Mouse (Mus musculus): ENCODE measurements around the gene Barx1. TPM values are rescaled to one million over a fixed set of nuclear protein-coding genes. Genes with fewer than 3 reads are reported as not detected.

Barx1 gene
- not detected in 2 replicates for polyA plus RNA-seq (2015; fragmentation: Nextera tagmentation; extraction: Ambion mirVana)

GRCm38 (mm10) chr13:48662431-48663143 is at the start of gene Barx1:
TSS of gene Barx1 (plus strand) at chr13:48662998.
- H3K4me1 ChIP-seq = peaks cover 38% of the 10 kb centered on the region
- ATAC-seq (replicated peaks) = 0 out of 2 replicates have a peak, but pooled peaks have one; percentile 49
- H3K4me3 ChIP-seq = peak within 1 kb of the TSS; percentile 37
- peak within 1 kb of the TSS; percentile 63 for H3K4me2 ChIP-seq (replicated peaks)
- H3K27me3 ChIP-seq = peaks cover 93% of the 10 kb centered on the region
- no peaks in the 10 kb centered on the region for H3K9me3 ChIP-seq
- H3K36me3 ChIP-seq = no peaks in the 10 kb centered on the region
- no peak within 1 kb of the TSS for H3K27ac ChIP-seq (replicated peaks)
- H3K9ac ChIP-seq (replicated peaks) = peak within 1 kb of the TSS; percentile 34; the same call in 1 of the 2 replicates
- under 1% methylated on average over 52 of the region's 73 CpGs for WGBS

- H3K4me2 ChIP-seq (replicated peaks) = no peak overlapping the region
- no peaks in the 10 kb centered on the region for H3K27me3 ChIP-seq
- no peaks in the 10 kb centered on the region for H3K9me3 ChIP-seq
- WGBS = 80% methylated on average over 2 of the region's 2 CpGs
- H3K27ac ChIP-seq (replicated peaks) = no peak overlapping the region
- H3K36me3 ChIP-seq = no peaks in the 10 kb centered on the region
- no peak overlapping the region for H3K4me3 ChIP-seq
- H3K9ac ChIP-seq (replicated peaks) = no peak overlapping the region
- no peak for ATAC-seq (replicated peaks)
- H3K4me1 ChIP-seq = no peaks in the 10 kb centered on the region
Observed at GRCm38 (mm10) chr13:48614525-48614924, 48.3 kb upstream of the Barx1 start.

GRCm38 (mm10) chr13:48617774-48618173 is 45.0 kb upstream of the Barx1 start:
- no peaks in the 10 kb centered on the region for H3K9me3 ChIP-seq
- no peak overlapping the region for H3K4me2 ChIP-seq (replicated peaks)
- H3K27ac ChIP-seq (replicated peaks) = no peak overlapping the region
- H3K27me3 ChIP-seq = no peaks in the 10 kb centered on the region
- H3K9ac ChIP-seq (replicated peaks) = no peak overlapping the region
- no peak overlapping the region for H3K4me3 ChIP-seq
- no peak for ATAC-seq (replicated peaks)
- no peaks in the 10 kb centered on the region for H3K36me3 ChIP-seq
- no peaks in the 10 kb centered on the region for H3K4me1 ChIP-seq

GRCm38 (mm10) chr13:48618890-48619289 is 43.9 kb upstream of the Barx1 start:
- Histone ChIP-seq H3K36me3 (no peaks in the 10 kb centered on the region), H3K27ac (replicated peaks) (no peak overlapping the region), H3K4me1 (no peaks in the 10 kb centered on the region), H3K4me2 (replicated peaks) (no peak overlapping the region), H3K27me3 (no peaks in the 10 kb centered on the region), H3K9ac (replicated peaks) (no peak overlapping the region), H3K9me3 (no peaks in the 10 kb centered on the region), H3K4me3 (no peak overlapping the region)
- no peak for ATAC-seq (replicated peaks)
- WGBS = 96% methylated on average over 4 of the region's 4 CpGs

- WGBS = under 1% methylated on average over 26 of the region's 26 CpGs
Observed at GRCm38 (mm10) chr13:48624968-48625398, 37.8 kb upstream of the Barx1 start.

GRCm38 (mm10) chr13:48625433-48626184 is 37.2 kb upstream of the Barx1 start, which contains the start of gene Ptpdc1:
TSS of gene Ptpdc1 (minus strand) at chr13:48625664.
- Histone ChIP-seq H3K4me1 (peaks cover 13% of the 10 kb centered on the region), H3K4me3 (peak within 1 kb of the TSS; percentile 90), H3K36me3 (no peaks in the 10 kb centered on the region), H3K27me3 (no peaks in the 10 kb centered on the region), H3K4me2 (replicated peaks) (peak within 1 kb of the TSS; percentile 82), H3K9ac (replicated peaks) (peak within 1 kb of the TSS; percentile 82), H3K27ac (replicated peaks) (peak within 1 kb of the TSS; percentile 94), H3K9me3 (no peaks in the 10 kb centered on the region)
- under 1% methylated on average over 70 of the region's 76 CpGs for WGBS
- ATAC-seq (replicated peaks) = peak; percentile 99

More at GRCm38 (mm10) chr13:48624968-48625398, 37.8 kb upstream of the Barx1 start:
- Histone ChIP-seq H3K4me3 (peak overlapping the region; percentile 90), H3K27ac (replicated peaks) (peak overlapping the region; percentile 94), H3K36me3 (no peaks in the 10 kb centered on the region), H3K9ac (replicated peaks) (peak overlapping the region; percentile 82), H3K4me1 (peaks cover 13% of the 10 kb centered on the region), H3K4me2 (replicated peaks) (peak overlapping the region; percentile 82), H3K9me3 (no peaks in the 10 kb centered on the region), H3K27me3 (no peaks in the 10 kb centered on the region)
- ATAC-seq (replicated peaks) = peak; percentile 86

- Histone ChIP-seq H3K36me3 (no peaks in the 10 kb centered on the region), H3K4me1 (no peaks in the 10 kb centered on the region), H3K27ac (replicated peaks) (no peak overlapping the region), H3K9me3 (no peaks in the 10 kb centered on the region), H3K4me3 (no peak overlapping the region), H3K4me2 (replicated peaks) (no peak overlapping the region), H3K27me3 (no peaks in the 10 kb centered on the region), H3K9ac (replicated peaks) (no peak overlapping the region)
- ATAC-seq (replicated peaks) = no peak
- WGBS = 74% methylated on average over 5 of the region's 5 CpGs
Observed at GRCm38 (mm10) chr13:48631691-48632090, 31.1 kb upstream of the Barx1 start.

GRCm38 (mm10) chr13:48637706-48638105 is 25.1 kb upstream of the Barx1 start:
- Histone ChIP-seq H3K4me1 (no peaks in the 10 kb centered on the region), H3K4me2 (replicated peaks) (no peak overlapping the region), H3K4me3 (no peak overlapping the region), H3K27ac (replicated peaks) (no peak overlapping the region), H3K36me3 (no peaks in the 10 kb centered on the region), H3K9me3 (no peaks in the 10 kb centered on the region), H3K27me3 (no peaks in the 10 kb centered on the region), H3K9ac (replicated peaks) (no peak overlapping the region)
- ATAC-seq (replicated peaks) = no peak
- WGBS = 54% methylated on average over 2 of the region's 2 CpGs

GRCm38 (mm10) chr13:48639570-48639969 is 23.2 kb upstream of the Barx1 start:
- Histone ChIP-seq H3K36me3 (no peaks in the 10 kb centered on the region), H3K4me3 (no peak overlapping the region), H3K4me1 (no peaks in the 10 kb centered on the region), H3K9me3 (no peaks in the 10 kb centered on the region), H3K9ac (replicated peaks) (no peak overlapping the region), H3K27ac (replicated peaks) (no peak overlapping the region), H3K27me3 (no peaks in the 10 kb centered on the region), H3K4me2 (replicated peaks) (no peak overlapping the region)
- ATAC-seq (replicated peaks) = peak; percentile 61; the same call in 1 of the 2 replicates

GRCm38 (mm10) chr13:48643072-48643471 is 19.7 kb upstream of the Barx1 start:
- no peak overlapping the region for H3K27ac ChIP-seq (replicated peaks)
- no peaks in the 10 kb centered on the region for H3K4me1 ChIP-seq
- H3K9ac ChIP-seq (replicated peaks) = no peak overlapping the region
- no peaks in the 10 kb centered on the region for H3K36me3 ChIP-seq
- no peak for ATAC-seq (replicated peaks)
- WGBS = 82% methylated on average over 6 of the region's 6 CpGs
- no peaks in the 10 kb centered on the region for H3K9me3 ChIP-seq
- H3K4me2 ChIP-seq (replicated peaks) = no peak overlapping the region
- H3K4me3 ChIP-seq = no peak overlapping the region
- no peaks in the 10 kb centered on the region for H3K27me3 ChIP-seq

GRCm38 (mm10) chr13:48643991-48644390 is 18.8 kb upstream of the Barx1 start:
- WGBS = 85% methylated on average over 3 of the region's 3 CpGs
- no peak for ATAC-seq (replicated peaks)

GRCm38 (mm10) chr13:48646696-48647095 is 16.1 kb upstream of the Barx1 start:
- 88% methylated on average over 4 of the region's 4 CpGs for WGBS
- H3K4me2 ChIP-seq (replicated peaks) = no peak overlapping the region
- no peaks in the 10 kb centered on the region for H3K27me3 ChIP-seq
- no peak overlapping the region for H3K9ac ChIP-seq (replicated peaks)
- no peak for ATAC-seq (replicated peaks)
- H3K4me3 ChIP-seq = no peak overlapping the region
- no peak overlapping the region for H3K27ac ChIP-seq (replicated peaks)
- no peaks in the 10 kb centered on the region for H3K9me3 ChIP-seq
- no peaks in the 10 kb centered on the region for H3K4me1 ChIP-seq
- no peaks in the 10 kb centered on the region for H3K36me3 ChIP-seq

More at GRCm38 (mm10) chr13:48643991-48644390, 18.8 kb upstream of the Barx1 start:
- H3K27me3 ChIP-seq = no peaks in the 10 kb centered on the region
- H3K4me3 ChIP-seq = no peak overlapping the region
- no peaks in the 10 kb centered on the region for H3K36me3 ChIP-seq
- H3K9ac ChIP-seq (replicated peaks) = no peak overlapping the region
- H3K4me1 ChIP-seq = no peaks in the 10 kb centered on the region
- no peak overlapping the region for H3K4me2 ChIP-seq (replicated peaks)
- H3K9me3 ChIP-seq = no peaks in the 10 kb centered on the region
- no peak overlapping the region for H3K27ac ChIP-seq (replicated peaks)
